In genomic region chr10:43173141-43173827, GRCm38 (mm10) we compare ENCODE assay signal across 8 mouse cellular contexts. TPM values are rescaled to one million over a fixed set of nuclear protein-coding genes. Genes with fewer than 3 reads are reported as not detected.
DNase-seq lines count a peak whose midpoint lies in the region; ATAC-seq and TF ChIP-seq lines count a peak whose summit lies in the region.

No protein-coding gene starts in this region.

- H3K9ac ChIP-seq in heart, adult 2 months (ENCODE audit: low read depth, low read length) = peak overlapping the region; percentile 94
- H3K9ac ChIP-seq in liver, adult 2 months (ENCODE audit: low read depth, low read length) = peak overlapping the region; percentile 6; the same call in 1 of the 2 replicates
- H3K9ac ChIP-seq in neural tube, embryonic 11.5 days (ENCODE audit: low read length) = peak overlapping the region; percentile 87

- H3K27me3 ChIP-seq in embryonic facial prominence, embryonic 10.5 days (replicated peaks; ENCODE audit: low read depth, poor library complexity, severe bottlenecking) = peaks cover 59% of the 10 kb centered on the region
- no peaks in the 10 kb centered on the region for H3K27me3 ChIP-seq in heart, adult 2 months (ENCODE audit: control insufficient read depth, insufficient read depth, low read length)
- H3K27me3 ChIP-seq in liver, adult 2 months (ENCODE audit: control insufficient read depth, insufficient read depth, low read length) = peaks cover 14% of the 10 kb centered on the region
- peaks cover 9% of the 10 kb centered on the region for H3K27me3 ChIP-seq in neural tube, embryonic 11.5 days (ENCODE audit: control insufficient read depth, insufficient read depth, low read length)

- H3K27ac ChIP-seq in embryonic facial prominence, embryonic 10.5 days (replicated peaks) = peak overlapping the region; percentile 93
- H3K27ac ChIP-seq in heart, adult 2 months = peak overlapping the region; percentile 76
- H3K27ac ChIP-seq in liver, adult 2 months (replicated peaks; ENCODE audit: insufficient read depth, low read depth, low read length) = no peak overlapping the region
- H3K27ac ChIP-seq in neural tube, embryonic 11.5 days (ENCODE audit: low read depth, low read length) = peak overlapping the region; percentile 88; the same call in 1 of the 2 replicates

- TF ChIP-seq EP300 in heart, adult 2 months (IDR thresholded peaks at IDR 0.05; ENCODE audit: insufficient read depth, low read depth, low read length) = no peak

- peak overlapping the region; percentile 94 for H3K4me3 ChIP-seq in embryonic facial prominence, embryonic 10.5 days
- peak overlapping the region; percentile 60 for H3K4me3 ChIP-seq in heart, adult 2 months
- peak overlapping the region; percentile 56 for H3K4me3 ChIP-seq in liver, adult 2 months (ENCODE audit: insufficient read depth, low read depth, low read length)
- peak overlapping the region; percentile 82 for H3K4me3 ChIP-seq in neural tube, embryonic 11.5 days (ENCODE audit: low read depth, low read length)

- H3K79me2 ChIP-seq in heart, adult 2 months (replicated peaks; ENCODE audit: control insufficient read depth, insufficient read depth, low read length) = no peaks in the 10 kb centered on the region
- H3K79me2 ChIP-seq in liver, adult 2 months (ENCODE audit: control insufficient read depth, insufficient read depth, low read length) = no peaks in the 10 kb centered on the region

- no peaks in the 10 kb centered on the region for H3K36me3 ChIP-seq in embryonic facial prominence, embryonic 10.5 days (replicated peaks)
- no peaks in the 10 kb centered on the region for H3K36me3 ChIP-seq in heart, adult 2 months (ENCODE audit: control insufficient read depth, insufficient read depth, low read length)
- H3K36me3 ChIP-seq in liver, adult 2 months (ENCODE audit: control insufficient read depth, insufficient read depth, low read length) = no peaks in the 10 kb centered on the region
- no peaks in the 10 kb centered on the region for H3K36me3 ChIP-seq in neural tube, embryonic 11.5 days (ENCODE audit: control insufficient read depth, insufficient read depth, low read length)

- peak; percentile 10; the same call in 1 of the 2 replicates for TF ChIP-seq CTCF in heart, adult 2 months (IDR thresholded peaks at IDR 0.05)
- TF ChIP-seq CTCF in liver, adult 2 months (IDR thresholded peaks at IDR 0.05; ENCODE audit: low read depth, low read length) = no peak

- intact Hi-C loops in heart, adult 2 months (cut with DNase I) = loop anchor here (5.0 to 10.0 kb wide), 2 partner anchors 166 to 328 kb away; no protein-coding TSS in a partner anchor

- peaks cover 57% of the 10 kb centered on the region for H3K4me1 ChIP-seq in embryonic facial prominence, embryonic 10.5 days
- peaks cover 2% of the 10 kb centered on the region; the same call in 1 of the 2 replicates for H3K4me1 ChIP-seq in heart, adult 2 months (ENCODE audit: control insufficient read depth, insufficient read depth, low read length)
- peaks cover 4% of the 10 kb centered on the region for H3K4me1 ChIP-seq in liver, adult 2 months (ENCODE audit: control insufficient read depth, insufficient read depth, low read length)
- H3K4me1 ChIP-seq in neural tube, embryonic 11.5 days (ENCODE audit: control insufficient read depth, insufficient read depth, low read length) = peaks cover 12% of the 10 kb centered on the region

- peak overlapping the region; percentile 93 for H3K4me2 ChIP-seq in neural tube, embryonic 11.5 days (ENCODE audit: low read depth)

- peak; percentile 45 for ATAC-seq in neural tube, embryonic 11.5 days (ENCODE audit: insufficient read depth, low FRiP score, low TSS enrichment)

- under 1% methylated on average over 53 of the region's 53 CpGs for WGBS in embryonic facial prominence, embryonic 10.5 days
- WGBS in heart, adult 2 months = under 1% methylated on average over 53 of the region's 53 CpGs
- under 1% methylated on average over 52 of the region's 53 CpGs for WGBS in liver, adult 2 months
- 0% methylated on average over 53 of the region's 53 CpGs for WGBS in neural tube, embryonic 11.5 days

- TF ChIP-seq POLR2A in heart, adult 2 months (IDR thresholded peaks at IDR 0.05; ENCODE audit: insufficient read depth, low read depth, low read length) = no peak
- no peak for TF ChIP-seq POLR2A in liver, adult 2 months (IDR thresholded peaks at IDR 0.05; ENCODE audit: extremely low read depth, insufficient read depth, low read length)

- DNase-seq in thymus, postnatal 0 days (ENCODE audit: low spot score) = peak; percentile 3
- DNase-seq in thymus, postnatal 10 days (ENCODE audit: low spot score in 2 of 2) = no peak
- DNase-seq in embryonic facial prominence, embryonic 10.5 days (ENCODE audit: low spot score) = peak; percentile 76
- peak; percentile 85 to 87 for DNase-seq in heart, adult 2 months
- DNase-seq in kidney, adult 18-20 months = peak; percentile 69
- DNase-seq in liver, adult 2 months (ENCODE audit: extremely low read depth, low read depth, low spot score) = peak; percentile 11
- DNase-seq in neural tube, embryonic 11.5 days (ENCODE audit: low spot score) = peak; percentile 74
- DNase-seq in urinary bladder, postnatal 14 days (ENCODE audit: low spot score) = peak; percentile 58

- H3K9me3 ChIP-seq in embryonic facial prominence, embryonic 10.5 days = no peaks in the 10 kb centered on the region
- H3K9me3 ChIP-seq in neural tube, embryonic 11.5 days (ENCODE audit: control insufficient read depth, low read length) = no peaks in the 10 kb centered on the region

RNA-seq across cellular contexts. Expression of gene Sobp, which starts 1.0 kb away (rescaled TPM):
- polyA plus RNA-seq in thymus, postnatal 0 days (2015; fragmentation: Nextera tagmentation; extraction: Ambion mirVana) = 0.17 and 0.22 TPM in 2 replicates
- polyA plus RNA-seq in embryonic facial prominence, embryonic 10.5 days (2016; fragmentation: Nextera tagmentation; extraction: Ambion mirVana) = 3.1 and 3.2 TPM in 2 replicates
- 10 to 100 TPM; 16.5 to 16.7 TPM for total RNA-seq in heart, adult 2 months (2021)
- polyA plus RNA-seq in heart, adult 2 months (2012; rRNA removed) = 5.1 and 5.3 TPM in 2 replicates
- total RNA-seq in liver, adult 2 months (2014; rRNA removed) = not detected in 2 replicates
- 0.01 and 0.05 TPM in 2 replicates for polyA plus RNA-seq in liver, adult 2 months (2012; rRNA removed)
- polyA plus RNA-seq in neural tube, embryonic 11.5 days (2014; fragmentation: Nextera tagmentation; extraction: Ambion mirVana) = 4.5 and 4.6 TPM in 2 replicates

RNA-seq across cellular contexts. Expression of gene 9030612E09Rik, which starts 1.2 kb away (rescaled TPM):
- 0.12 and 0.15 TPM in 2 replicates for polyA plus RNA-seq in thymus, postnatal 0 days (2015; fragmentation: Nextera tagmentation; extraction: Ambion mirVana)
- 0.80 and 1.4 TPM in 2 replicates for polyA plus RNA-seq in embryonic facial prominence, embryonic 10.5 days (2016; fragmentation: Nextera tagmentation; extraction: Ambion mirVana)
- total RNA-seq in heart, adult 2 months (2021) = 1 to 10 TPM; 2.2 to 2.5 TPM
- polyA plus RNA-seq in heart, adult 2 months (2012; rRNA removed) = 3.5 and 5.8 TPM in 2 replicates
- total RNA-seq in liver, adult 2 months (2014; rRNA removed) = not detected in 2 replicates
- not detected in 2 replicates for polyA plus RNA-seq in liver, adult 2 months (2012; rRNA removed)
- polyA plus RNA-seq in neural tube, embryonic 11.5 days (2014; fragmentation: Nextera tagmentation; extraction: Ambion mirVana) = 1.3 and 1.9 TPM in 2 replicates

RNA-seq across cellular contexts. Expression of gene Pdss2, which starts 48.0 kb away (rescaled TPM):
- polyA plus RNA-seq in thymus, postnatal 0 days (2015; fragmentation: Nextera tagmentation; extraction: Ambion mirVana) = 9.2 and 10.1 TPM in 2 replicates
- polyA plus RNA-seq in embryonic facial prominence, embryonic 10.5 days (2016; fragmentation: Nextera tagmentation; extraction: Ambion mirVana) = 15.5 and 15.9 TPM in 2 replicates
- 10 to 100 TPM; 31.1 to 33.7 TPM for total RNA-seq in heart, adult 2 months (2021)
- 16.6 and 27.0 TPM in 2 replicates for polyA plus RNA-seq in heart, adult 2 months (2012; rRNA removed)
- 10.3 and 12.2 TPM in 2 replicates for total RNA-seq in liver, adult 2 months (2014; rRNA removed)
- 10.2 and 12.2 TPM in 2 replicates for polyA plus RNA-seq in liver, adult 2 months (2012; rRNA removed)
- polyA plus RNA-seq in neural tube, embryonic 11.5 days (2014; fragmentation: Nextera tagmentation; extraction: Ambion mirVana) = 12.9 and 14.0 TPM in 2 replicates

Comparison
In these comparisons a context has a peak if more than half of its experiments do, and no peak if none do; other contexts are left out.
1. DNase-seq: peak in thymus, postnatal 0 days (single experiment), embryonic facial prominence, embryonic 10.5 days (single experiment), heart, adult 2 months (2 of 2), kidney, adult 18-20 months (single experiment), liver, adult 2 months (single experiment), neural tube, embryonic 11.5 days (single experiment) and urinary bladder, postnatal 14 days (single experiment); none in thymus, postnatal 10 days (0 of 2).
2. H3K9ac ChIP-seq: peak in every context shown above with its lines; median percentile 94 in heart, adult 2 months; 87 in neural tube, embryonic 11.5 days; 6 in liver, adult 2 months.
3. Peak in every context shown above with its lines, with median percentiles within 50 percentile points of each other: H3K4me3 ChIP-seq.